Mouse (Mus musculus): ENCODE measurements around the gene Ush2a. TPM values are rescaled to one million over a fixed set of nuclear protein-coding genes. Genes with fewer than 3 reads are reported as not detected.

Gene Ush2a
- polyA plus RNA-seq, 1 experiment from 2014 or later: 0.29 TPM

DNA sequence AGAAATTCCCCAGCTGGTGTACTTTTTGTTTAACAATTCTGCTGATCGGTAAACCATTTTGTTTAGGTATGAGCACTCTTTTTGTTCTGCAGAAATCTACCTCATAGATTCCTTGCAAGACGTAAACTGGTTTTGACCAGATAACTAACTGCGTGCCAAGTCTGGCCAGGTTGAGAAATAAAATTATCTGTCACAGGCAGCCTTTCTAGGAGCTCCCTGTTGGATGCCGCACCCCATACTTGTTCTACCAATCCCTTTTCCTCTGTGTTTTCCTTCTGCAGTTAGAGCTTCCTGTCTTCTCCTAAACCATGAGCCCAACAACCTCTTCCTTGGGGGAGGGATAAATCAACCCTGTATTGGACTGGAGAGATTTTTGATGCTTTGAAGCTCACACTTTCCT, 145.4 kb downstream of the Ush2a start:
- no peak overlapping the region for H3K4me3 ChIP-seq
- no peaks in the 10 kb centered on the region for H3K9me3 ChIP-seq
- WGBS: 93% methylated on average over 4 of the region's 4 CpGs
- H3K9ac ChIP-seq: no peak overlapping the region
- H3K36me3 ChIP-seq: no peaks in the 10 kb centered on the region
- no peak overlapping the region for H3K27ac ChIP-seq
- no peak for ATAC-seq (ENCODE audit: low FRiP score)
- H3K4me2 ChIP-seq: no peak overlapping the region
- H3K27me3 ChIP-seq: no peaks in the 10 kb centered on the region
- H3K4me1 ChIP-seq (replicated peaks): no peaks in the 10 kb centered on the region

DNA sequence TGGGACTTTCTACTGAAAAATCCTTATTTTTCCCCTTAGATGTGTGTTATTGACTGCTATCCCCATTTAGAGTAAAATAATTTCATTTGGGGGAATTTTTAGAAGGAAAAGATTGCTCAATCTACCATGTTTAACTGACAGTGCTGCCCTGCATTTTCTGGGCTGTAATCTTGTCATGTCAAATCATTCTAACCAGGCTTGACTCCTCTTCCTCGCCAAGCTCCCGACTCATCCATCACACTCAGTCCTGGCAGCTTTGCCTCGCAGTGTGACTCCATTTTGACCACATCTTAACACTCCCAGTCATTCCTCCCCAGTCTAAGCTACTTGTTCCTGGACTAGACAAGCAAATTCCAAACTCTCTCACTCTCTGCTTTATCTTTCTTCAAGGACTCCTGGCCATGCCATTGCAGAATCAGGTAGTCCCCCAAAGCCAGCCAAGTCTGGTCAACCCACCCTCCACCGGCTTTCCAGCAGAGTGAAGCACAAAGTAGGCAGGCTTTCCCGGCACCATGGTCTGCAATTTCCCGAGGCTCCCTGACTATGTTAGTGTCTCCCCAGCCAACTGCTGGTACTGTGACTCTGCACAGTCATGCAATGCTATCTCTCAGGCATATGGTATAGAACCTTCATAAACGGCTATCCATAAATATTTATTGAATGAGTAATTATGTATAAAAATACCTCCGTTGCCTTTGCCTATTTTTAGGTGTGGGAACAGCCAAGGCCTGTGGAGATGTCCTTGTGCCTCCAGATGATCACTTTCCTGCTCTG, 146.0 kb downstream of the Ush2a start:
- Histone ChIP-seq H3K9ac (no peak overlapping the region), H3K4me1 (replicated peaks) (no peaks in the 10 kb centered on the region), H3K36me3 (no peaks in the 10 kb centered on the region), H3K27ac (no peak overlapping the region), H3K9me3 (no peaks in the 10 kb centered on the region), H3K4me2 (no peak overlapping the region), H3K27me3 (no peaks in the 10 kb centered on the region), H3K4me3 (no peak overlapping the region)
- no peak for ATAC-seq (ENCODE audit: low FRiP score)
- WGBS: 82% methylated on average over 8 of the region's 8 CpGs

DNA sequence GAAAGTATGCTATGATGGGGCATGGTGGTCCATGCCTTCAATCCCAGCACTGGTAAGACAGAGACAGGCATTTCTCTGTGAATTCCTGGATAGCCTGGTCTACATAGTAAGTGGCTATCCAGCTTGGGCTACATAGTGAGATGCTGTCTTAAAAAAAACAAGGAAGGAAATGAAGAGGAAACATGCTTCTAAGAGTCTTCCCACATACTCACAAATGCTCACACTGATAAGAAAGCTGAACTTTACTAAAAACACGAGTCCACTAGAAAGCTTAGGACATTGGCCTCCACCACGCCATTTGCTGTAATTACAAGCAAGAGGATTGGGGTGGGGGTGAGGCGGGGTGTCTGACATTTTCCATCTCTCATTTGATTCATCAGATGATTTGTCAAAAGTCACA, 148.7 kb downstream of the Ush2a start:
- H3K9ac ChIP-seq: no peak overlapping the region
- no peaks in the 10 kb centered on the region for H3K36me3 ChIP-seq
- H3K4me3 ChIP-seq: no peak overlapping the region
- no peaks in the 10 kb centered on the region for H3K9me3 ChIP-seq
- no peaks in the 10 kb centered on the region for H3K27me3 ChIP-seq
- ATAC-seq (ENCODE audit: low FRiP score): no peak
- H3K4me1 ChIP-seq (replicated peaks): no peaks in the 10 kb centered on the region
- no peak overlapping the region for H3K27ac ChIP-seq
- WGBS: 91% methylated on average over 3 of the region's 3 CpGs
- H3K4me2 ChIP-seq: no peak overlapping the region

DNA sequence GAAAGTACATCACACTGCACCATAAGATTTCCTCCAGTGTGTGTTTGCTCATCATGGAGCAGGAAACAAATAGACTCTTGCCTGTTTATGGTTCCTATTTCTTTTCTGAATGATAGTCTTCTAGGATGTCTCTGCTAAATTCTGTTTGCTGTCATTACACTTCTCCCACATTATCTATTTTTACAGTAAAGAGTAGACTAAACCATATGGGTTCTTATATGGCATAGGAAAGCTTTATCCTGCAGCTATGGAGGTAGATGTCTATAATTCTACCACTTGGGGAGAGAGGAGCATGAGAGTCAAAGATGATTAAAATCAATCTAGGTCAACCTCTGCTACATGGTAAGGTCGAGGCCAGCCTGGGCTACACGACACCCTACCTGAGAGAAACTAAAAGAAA, 158.7 kb downstream of the Ush2a start:
- Histone ChIP-seq H3K36me3 (no peaks in the 10 kb centered on the region), H3K4me3 (no peak overlapping the region), H3K4me1 (replicated peaks) (no peaks in the 10 kb centered on the region), H3K9me3 (no peaks in the 10 kb centered on the region), H3K27ac (no peak overlapping the region), H3K9ac (no peak overlapping the region), H3K4me2 (no peak overlapping the region), H3K27me3 (no peaks in the 10 kb centered on the region)
- WGBS: 87% methylated on average over 2 of the region's 2 CpGs
- no peak for ATAC-seq (ENCODE audit: low FRiP score)

DNA sequence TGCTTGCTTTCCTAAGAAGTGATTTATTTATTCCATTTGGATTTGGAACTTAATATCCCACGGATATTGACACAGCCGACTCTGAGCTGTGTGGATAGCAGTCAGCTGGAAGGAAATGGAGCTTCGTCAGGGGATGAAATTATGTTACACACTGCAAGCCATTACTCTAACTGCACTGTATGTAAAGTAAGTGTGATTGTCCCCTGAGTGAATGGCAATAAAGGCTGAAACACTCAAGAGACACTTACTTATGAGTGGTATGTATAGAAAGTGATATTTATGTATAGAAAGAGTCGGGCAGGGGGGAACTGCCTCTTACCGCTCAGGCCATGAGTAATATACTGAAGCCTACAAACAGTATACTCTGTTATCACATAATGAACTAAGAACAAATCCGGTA, 166.3 kb downstream of the Ush2a start:
- H3K4me3 ChIP-seq: no peak overlapping the region
- H3K9me3 ChIP-seq: no peaks in the 10 kb centered on the region
- no peaks in the 10 kb centered on the region for H3K36me3 ChIP-seq
- no peaks in the 10 kb centered on the region for H3K4me1 ChIP-seq (replicated peaks)
- H3K27ac ChIP-seq: no peak overlapping the region
- H3K27me3 ChIP-seq: no peaks in the 10 kb centered on the region
- 71% methylated on average over 6 of the region's 6 CpGs for WGBS
- ATAC-seq (ENCODE audit: low FRiP score): no peak
- H3K9ac ChIP-seq: no peak overlapping the region
- no peak overlapping the region for H3K4me2 ChIP-seq

DNA sequence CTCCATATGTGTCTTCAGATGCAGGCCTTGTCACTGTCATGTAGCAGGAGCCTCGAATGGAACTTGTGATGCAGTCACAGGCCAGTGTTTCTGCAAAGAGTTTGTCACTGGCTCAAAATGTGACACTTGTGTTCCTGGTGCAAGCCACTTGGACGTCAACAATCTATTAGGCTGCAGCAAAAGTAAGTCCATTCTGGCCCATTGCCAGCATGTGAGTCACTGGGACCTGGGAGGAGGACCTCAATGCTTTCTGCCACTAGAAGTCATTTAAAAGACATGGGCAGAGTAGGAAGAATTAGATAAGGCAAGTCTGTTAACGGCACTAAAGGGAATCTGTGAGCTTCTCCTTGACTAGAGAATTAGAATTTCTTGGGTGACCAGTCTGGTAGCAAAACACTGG, 168.9 kb downstream of the Ush2a start:
- H3K9ac ChIP-seq: no peak overlapping the region
- no peaks in the 10 kb centered on the region for H3K27me3 ChIP-seq
- no peak for ATAC-seq (ENCODE audit: low FRiP score)
- 63% methylated on average over 3 of the region's 3 CpGs for WGBS
- no peaks in the 10 kb centered on the region for H3K9me3 ChIP-seq
- H3K27ac ChIP-seq: no peak overlapping the region
- no peaks in the 10 kb centered on the region for H3K4me1 ChIP-seq (replicated peaks)
- H3K4me2 ChIP-seq: no peak overlapping the region
- no peak overlapping the region for H3K4me3 ChIP-seq
- H3K36me3 ChIP-seq: no peaks in the 10 kb centered on the region

DNA sequence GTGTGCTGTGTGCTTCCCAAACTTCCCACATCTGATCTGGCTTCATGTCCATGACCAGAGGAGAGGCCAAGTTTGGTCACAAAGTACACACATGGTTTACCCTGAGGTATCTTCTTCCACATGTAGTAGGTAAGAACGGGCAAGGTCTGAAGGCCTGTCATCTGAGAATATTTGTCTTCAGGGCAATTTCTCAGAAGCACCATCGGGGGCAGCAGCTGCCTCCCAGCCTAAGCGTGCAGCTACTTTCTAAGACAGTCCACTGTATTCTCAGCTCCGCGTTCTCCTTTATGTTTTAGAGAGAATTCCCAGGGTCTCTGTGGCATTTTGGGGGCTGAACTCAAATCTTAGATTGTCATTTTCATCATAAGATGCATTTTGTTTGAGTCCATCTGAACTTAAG, 186.1 kb downstream of the Ush2a start:
- no peaks in the 10 kb centered on the region for H3K27me3 ChIP-seq
- no peak overlapping the region for H3K4me2 ChIP-seq
- no peaks in the 10 kb centered on the region for H3K9me3 ChIP-seq
- no peak for ATAC-seq (ENCODE audit: low FRiP score)
- H3K27ac ChIP-seq: no peak overlapping the region
- no peaks in the 10 kb centered on the region for H3K36me3 ChIP-seq
- H3K4me1 ChIP-seq (replicated peaks): no peaks in the 10 kb centered on the region
- WGBS: 73% methylated on average over 5 of the region's 5 CpGs
- H3K4me3 ChIP-seq: no peak overlapping the region
- H3K9ac ChIP-seq: no peak overlapping the region

DNA sequence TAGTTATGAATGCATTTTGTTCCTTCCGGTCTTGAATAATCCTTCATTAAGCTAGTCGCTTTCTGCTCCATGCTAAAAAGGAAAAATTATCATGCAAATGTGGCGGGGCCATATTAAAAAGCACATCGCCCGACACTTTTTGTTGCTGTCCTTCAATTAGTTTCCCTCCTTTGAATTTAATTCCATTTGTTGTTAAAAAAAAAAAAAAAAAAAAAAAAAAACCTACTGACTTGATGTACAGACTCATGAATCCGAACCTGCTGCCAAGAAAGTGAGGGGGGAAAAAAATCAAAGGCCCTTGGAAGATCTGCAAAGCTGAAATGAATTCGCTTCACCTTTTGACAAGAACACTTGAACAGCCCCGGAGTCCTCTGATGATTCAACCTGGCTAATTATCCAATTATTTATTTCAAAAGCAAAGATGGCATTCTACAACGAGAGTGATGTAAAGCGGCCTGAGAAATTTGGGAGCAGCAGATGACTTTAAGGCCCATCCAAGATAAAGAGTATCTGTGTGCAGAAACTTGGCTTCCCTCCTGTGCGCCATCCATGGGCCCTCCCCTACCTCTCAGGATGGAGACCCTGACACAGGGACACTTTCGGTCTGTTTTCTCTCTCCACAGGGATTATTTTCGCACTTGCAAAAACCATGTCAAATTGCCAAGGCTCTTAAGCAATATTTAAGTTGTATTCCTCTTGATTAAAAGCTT, 194.8 kb downstream of the Ush2a start:
- WGBS: 53% methylated on average over 13 of the region's 13 CpGs
- Histone ChIP-seq H3K9ac (no peak overlapping the region), H3K36me3 (no peaks in the 10 kb centered on the region), H3K4me3 (no peak overlapping the region), H3K27ac (0 out of 2 replicates have a peak overlapping the region, but pooled peaks have one; percentile 14), H3K4me1 (replicated peaks) (peaks cover 8% of the 10 kb centered on the region; the same call in 1 of the 2 replicates), H3K9me3 (no peaks in the 10 kb centered on the region), H3K27me3 (no peaks in the 10 kb centered on the region), H3K4me2 (no peak overlapping the region)
- no peak for ATAC-seq (ENCODE audit: low FRiP score)

DNA sequence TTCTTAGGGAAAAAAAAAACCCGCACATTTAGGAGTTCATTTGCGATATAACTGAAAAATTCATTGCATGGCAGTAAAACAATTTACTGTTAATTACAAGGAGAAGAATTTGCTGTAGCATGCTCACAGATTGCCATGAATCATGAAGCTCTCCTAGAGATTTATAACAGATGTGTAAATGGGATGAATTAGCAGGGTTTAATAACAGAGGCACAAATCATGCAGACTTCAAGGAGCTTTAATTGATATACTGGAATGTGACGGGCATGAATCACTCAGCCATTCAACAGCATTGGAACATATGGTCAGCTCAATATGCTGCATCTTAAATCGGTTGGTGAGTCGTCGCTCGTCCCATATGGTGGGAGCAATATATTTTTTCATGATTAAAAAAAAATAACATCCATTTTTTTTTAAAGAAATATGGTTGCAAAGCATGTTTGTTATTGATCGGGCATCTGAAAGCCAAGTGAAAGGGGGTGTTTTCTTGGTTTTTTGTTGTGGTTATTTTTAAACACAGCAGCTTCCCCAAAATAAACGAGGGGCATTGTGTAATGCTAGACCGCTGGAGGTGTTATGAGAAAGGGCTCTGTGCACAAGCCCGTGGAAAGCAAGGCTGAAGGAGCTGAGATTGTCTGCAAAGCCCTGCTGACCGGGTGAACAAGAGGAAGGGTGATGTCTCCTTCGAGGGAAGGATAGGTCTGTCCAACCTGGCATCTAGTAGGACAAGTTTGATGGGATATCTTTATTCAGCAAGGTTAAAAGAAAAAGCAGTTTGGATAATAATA, 195.6 kb downstream of the Ush2a start:
- Histone ChIP-seq H3K36me3 (no peaks in the 10 kb centered on the region), H3K4me2 (no peak overlapping the region), H3K9ac (no peak overlapping the region), H3K4me3 (no peak overlapping the region), H3K27ac (peak overlapping the region; percentile 35; the same call in 1 of the 2 replicates), H3K27me3 (no peaks in the 10 kb centered on the region), H3K9me3 (no peaks in the 10 kb centered on the region), H3K4me1 (replicated peaks) (peaks cover 8% of the 10 kb centered on the region; the same call in 1 of the 2 replicates)
- WGBS: 43% methylated on average over 13 of the region's 13 CpGs
- no peak for ATAC-seq (ENCODE audit: low FRiP score)

DNA sequence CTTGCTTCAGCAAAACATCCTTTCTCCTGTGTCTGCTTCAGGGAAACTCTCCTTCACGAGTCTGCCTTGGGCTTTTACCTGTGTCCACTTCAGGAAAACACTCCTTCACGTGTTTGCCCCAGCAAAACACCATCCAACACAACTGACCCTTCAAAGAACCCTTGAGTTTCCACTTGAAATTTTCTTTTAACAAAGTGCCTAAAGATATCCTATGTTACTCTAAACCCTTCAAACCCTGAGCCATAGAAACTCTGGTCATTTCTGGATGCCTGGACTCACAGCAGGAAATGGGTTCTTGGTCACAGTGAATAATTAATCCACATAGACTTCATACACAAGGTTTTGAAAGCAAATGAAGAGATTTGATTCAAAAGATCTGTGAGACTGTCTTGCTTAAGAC, 199.4 kb downstream of the Ush2a start:
- Histone ChIP-seq H3K9me3 (no peaks in the 10 kb centered on the region), H3K27ac (no peak overlapping the region), H3K4me1 (replicated peaks) (peaks cover 8% of the 10 kb centered on the region; the same call in 1 of the 2 replicates), H3K9ac (no peak overlapping the region), H3K4me2 (no peak overlapping the region), H3K4me3 (no peak overlapping the region), H3K36me3 (no peaks in the 10 kb centered on the region), H3K27me3 (no peaks in the 10 kb centered on the region)
- no peak for ATAC-seq (ENCODE audit: low FRiP score)
- 87% methylated on average over 2 of the region's 2 CpGs for WGBS

DNA sequence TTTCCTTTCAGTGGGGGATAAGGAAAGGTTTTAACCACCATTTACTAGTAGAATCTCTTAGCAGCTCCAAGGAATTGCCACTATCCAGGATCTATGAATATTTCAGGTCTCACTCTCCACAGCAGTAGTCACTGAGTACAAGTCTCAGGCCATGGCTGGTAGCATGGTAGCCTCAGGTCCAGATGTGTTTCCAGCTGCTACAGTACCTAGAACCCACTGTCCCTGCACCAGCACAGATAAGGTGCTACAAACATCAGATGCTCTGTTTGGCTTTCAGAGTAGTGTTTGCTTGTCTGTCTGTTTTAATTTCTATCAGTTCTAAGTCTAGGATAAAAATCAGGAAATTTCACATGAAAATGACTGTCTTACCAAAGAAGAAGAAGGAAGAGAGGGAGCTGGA, 202.8 kb downstream of the Ush2a start:
- Histone ChIP-seq H3K27ac (no peak overlapping the region), H3K36me3 (no peaks in the 10 kb centered on the region), H3K27me3 (no peaks in the 10 kb centered on the region), H3K9me3 (no peaks in the 10 kb centered on the region), H3K4me3 (no peak overlapping the region), H3K4me2 (no peak overlapping the region), H3K9ac (no peak overlapping the region), H3K4me1 (replicated peaks) (no peaks in the 10 kb centered on the region)
- ATAC-seq (ENCODE audit: low FRiP score): no peak

DNA sequence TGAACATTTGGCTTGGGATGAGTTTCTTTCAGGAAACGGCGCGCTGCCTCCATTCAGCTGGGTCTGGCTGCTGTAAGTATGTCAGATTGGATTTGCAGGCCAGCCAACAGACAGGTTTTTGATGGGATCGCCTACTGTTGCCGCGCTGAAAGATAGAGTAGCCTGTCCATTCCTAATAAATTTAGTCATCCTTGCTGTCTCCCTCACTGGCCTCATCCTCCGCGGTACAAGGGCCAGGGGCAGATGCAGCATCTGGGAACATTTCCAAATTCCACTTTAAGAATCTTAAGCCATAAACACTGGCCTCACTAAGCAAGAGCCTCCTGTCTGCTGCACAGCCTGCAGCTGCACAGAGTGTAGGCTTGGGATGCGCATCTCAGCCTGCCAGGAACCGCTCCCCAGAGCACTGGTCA, 206.6 kb downstream of the Ush2a start:
- no peaks in the 10 kb centered on the region for H3K4me1 ChIP-seq (replicated peaks)
- WGBS: 72% methylated on average over 10 of the region's 10 CpGs
- no peaks in the 10 kb centered on the region for H3K9me3 ChIP-seq
- H3K36me3 ChIP-seq: no peaks in the 10 kb centered on the region
- no peak overlapping the region for H3K4me3 ChIP-seq
- H3K4me2 ChIP-seq: no peak overlapping the region
- H3K27ac ChIP-seq: no peak overlapping the region
- no peak for ATAC-seq (ENCODE audit: low FRiP score)
- no peak overlapping the region for H3K9ac ChIP-seq
- H3K27me3 ChIP-seq: no peaks in the 10 kb centered on the region

Measured in hindbrain, embryonic 13.5 days (tissue).